Mouse (Mus musculus) stomach, postnatal 0 days (tissue): ENCODE data around the gene Pus10. TPM values are rescaled to one million over a fixed set of nuclear protein-coding genes. Genes with fewer than 3 reads are reported as not detected.

Experiments
- ATAC-seq: fragments of 200-750 bp; cut with Nextera tagmentation; 2 replicates; pipeline ENCODE4 v1.8.0; 2017; ENCODE audit not compliant: low FRiP score, low TSS enrichment
- DNase-seq: peaks from one replicate; pipeline ENCODE4 v3.0.0-alpha.2; 2016; ENCODE audit warnings: low spot score
- H3K27ac ChIP-seq: fragments of 300-500 bp; sonication (generic); replicated peaks from 2 replicates; pipeline ENCODE4 v1.5.1; 2014; ENCODE audit warnings: mild to moderate bottlenecking, control low read depth
- H3K27me3 ChIP-seq: fragments of 300-500 bp; sonication (generic); 2 replicates; pipeline ENCODE4 v1.6.1; 2014; ENCODE audit warnings: low read length; ENCODE audit not compliant: control insufficient read depth, insufficient read depth
- H3K36me3 ChIP-seq: fragments of 300-500 bp; sonication (generic); 2 replicates; pipeline ENCODE4 v1.6.1; 2014; ENCODE audit warnings: low read length, mixed read lengths; ENCODE audit not compliant: control insufficient read depth, insufficient read depth
- H3K4me1 ChIP-seq: fragments of 300-500 bp; sonication (generic); replicated peaks from 2 replicates; pipeline ENCODE4 v1.6.1; 2014; ENCODE audit warnings: antibody characterized with exemption; ENCODE audit not compliant: control insufficient read depth, insufficient read depth
- H3K4me2 ChIP-seq: fragments of 300-500 bp; sonication (generic); replicated peaks from 2 replicates; pipeline ENCODE4 v1.6.1; 2014; ENCODE audit warnings: low read depth, mild to moderate bottlenecking, control low read depth, moderate library complexity
- H3K4me3 ChIP-seq: fragments of 300-500 bp; sonication (generic); 2 replicates; pipeline ENCODE4 v1.5.1; 2014; ENCODE audit warnings: low read depth, low read length, control low read depth
- H3K9ac ChIP-seq: fragments of 300-500 bp; sonication (generic); 2 replicates; pipeline ENCODE4 v1.6.1; 2014; ENCODE audit warnings: mild to moderate bottlenecking, low read length, control low read depth, mixed read lengths
- H3K9me3 ChIP-seq: fragments of 300-500 bp; sonication (generic); 2 replicates; pipeline ENCODE4 v1.6.1; 2016; ENCODE audit warnings: low read length; ENCODE audit not compliant: control insufficient read depth
- CTCF ChIP-seq: IDR thresholded peaks from 2 replicates; pipeline ENCODE4 v1.5.1; 2016; ENCODE audit warnings: antibody characterized with exemption, low read depth, mild to moderate bottlenecking, moderate library complexity
- EP300 ChIP-seq: optimal IDR thresholded peaks from 2 replicates; pipeline ENCODE3; 2016; ENCODE audit warnings: antibody characterized with exemption
- WGBS: fragments of 180-500 bp; shearing (Covaris S2); extraction: QIAGEN DNeasy Blood & Tissue Kit; methylation state at CpG from one replicate; pipeline ENCODE4 v1.1.7; 2014; 5-methylcytosine and 5-hydroxymethylcytosine counted together
- polyA plus RNA-seq: library from polyadenylated mRNA; unstranded; fragments of >200 nt; fragmentation: Nextera tagmentation; extraction: Ambion mirVana; gene quantifications from 2 replicates; pipeline ENCODE4 v1.2.1, GENCODE M21; 2015

Gene Pus10
- polyA plus RNA-seq, 1 experiment from 2014 or later, result 11.1 TPM

GRCm38 (mm10) chr11:23666526-23666925 is 1.1 kb downstream of the Pus10 start:
- no peak for DNase-seq
- WGBS, result 5% methylated on average over 5 of the region's 5 CpGs
- H3K27ac ChIP-seq, result peak overlapping the region; percentile 99

GRCm38 (mm10) chr11:23667128-23667527 is 1.7 kb downstream of the Pus10 start:
- DNase-seq (no peak), ATAC-seq (no peak)
- Histone ChIP-seq H3K9me3 (no peaks in the 10 kb centered on the region), H3K4me3 (peak overlapping the region; percentile 79), H3K27ac (0 out of 2 replicates have a peak overlapping the region, but pooled peaks have one; percentile 24), H3K36me3 (no peaks in the 10 kb centered on the region), H3K4me1 (no peaks in the 10 kb centered on the region), H3K27me3 (no peaks in the 10 kb centered on the region), H3K9ac (no peak overlapping the region), H3K4me2 (peak overlapping the region; percentile 70)
- 7% methylated on average over 3 of the region's 3 CpGs for WGBS
- TF ChIP-seq EP300 (no peak), CTCF (no peak)

More at GRCm38 (mm10) chr11:23666526-23666925, 1.1 kb downstream of the Pus10 start:
- Histone ChIP-seq H3K4me2 (peak overlapping the region; percentile 70), H3K36me3 (no peaks in the 10 kb centered on the region), H3K9me3 (no peaks in the 10 kb centered on the region), H3K4me1 (no peaks in the 10 kb centered on the region), H3K27me3 (no peaks in the 10 kb centered on the region), H3K4me3 (peak overlapping the region; percentile 79), H3K9ac (peak overlapping the region; percentile 87)
- no peak for ATAC-seq
- no peak for TF ChIP-seq EP300
- TF ChIP-seq CTCF, result no peak

- DNase-seq, result no peak
- H3K4me3 ChIP-seq, result no peak overlapping the region
These were observed 6.8 kb downstream of the Pus10 start for GRCm38 (mm10) chr11:23672256-23672749.

DNA sequence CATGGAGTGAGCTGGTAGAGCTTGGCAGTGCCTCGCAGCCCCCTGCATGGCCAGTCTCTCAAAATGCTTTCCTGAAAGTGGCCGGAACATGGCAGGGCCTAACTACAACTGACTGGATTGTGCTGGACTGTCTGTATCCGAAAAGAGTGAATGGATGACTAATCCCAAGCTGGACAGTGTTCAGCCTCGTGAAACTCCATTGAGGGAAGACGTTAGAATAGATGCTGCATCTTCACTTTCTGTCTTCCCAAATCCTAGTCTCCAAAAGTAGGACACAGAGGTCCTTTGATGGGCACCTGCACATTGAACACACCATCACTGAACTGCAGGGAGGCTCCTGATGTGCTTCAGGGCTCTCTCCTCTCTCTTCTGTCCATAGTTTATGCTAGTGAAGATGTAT is 10.6 kb downstream of the Pus10 start:
- no peaks in the 10 kb centered on the region for H3K9me3 ChIP-seq
- H3K27me3 ChIP-seq, result no peaks in the 10 kb centered on the region
- DNase-seq, result no peak
- TF ChIP-seq EP300, result no peak
- no peak for TF ChIP-seq CTCF
- H3K4me1 ChIP-seq, result no peaks in the 10 kb centered on the region
- peaks cover 8% of the 10 kb centered on the region for H3K36me3 ChIP-seq
- H3K27ac ChIP-seq, result no peak overlapping the region
- H3K4me3 ChIP-seq, result no peak overlapping the region
- no peak overlapping the region for H3K9ac ChIP-seq
- no peak overlapping the region for H3K4me2 ChIP-seq
- WGBS, result 80% methylated on average over 5 of the region's 5 CpGs
- ATAC-seq, result no peak

More at GRCm38 (mm10) chr11:23672256-23672749, 6.8 kb downstream of the Pus10 start:
- no peaks in the 10 kb centered on the region for H3K9me3 ChIP-seq
- WGBS, result 61% methylated on average over 4 of the region's 4 CpGs
- no peak overlapping the region for H3K9ac ChIP-seq
- TF ChIP-seq CTCF (no peak), EP300 (no peak)
- peaks cover 8% of the 10 kb centered on the region for H3K36me3 ChIP-seq
- H3K27ac ChIP-seq, result no peak overlapping the region
- no peaks in the 10 kb centered on the region for H3K4me1 ChIP-seq
- H3K27me3 ChIP-seq, result no peaks in the 10 kb centered on the region
- ATAC-seq, result no peak
- H3K4me2 ChIP-seq, result no peak overlapping the region

DNA sequence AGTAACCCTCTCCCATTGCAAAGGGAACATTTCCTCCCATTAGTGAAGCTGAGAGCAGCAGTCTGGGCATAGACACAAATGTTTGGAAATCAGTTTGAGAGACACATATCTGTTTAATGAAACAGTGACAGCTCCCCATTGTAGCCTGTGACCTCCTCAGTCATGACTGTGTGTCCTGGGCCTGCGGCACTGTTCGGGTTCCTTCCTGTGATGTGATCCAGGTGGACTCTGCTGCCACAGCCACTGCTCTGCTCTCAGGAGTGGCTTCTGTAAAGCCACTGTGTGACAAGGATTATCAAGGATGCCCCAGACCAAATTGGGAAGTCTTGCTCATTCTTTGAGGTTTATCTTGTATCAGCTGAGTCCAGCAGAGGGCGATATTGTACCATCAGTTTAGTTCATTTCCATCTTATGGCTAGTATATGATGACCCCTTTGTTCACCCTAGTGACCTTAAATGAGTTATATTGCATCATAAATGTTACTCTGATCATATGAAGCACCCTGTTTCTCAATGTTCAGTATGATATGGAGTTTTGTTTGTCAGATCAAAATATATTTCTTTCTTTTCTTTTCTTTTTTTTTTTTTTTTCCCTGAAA is 13.7 kb downstream of the Pus10 start:
- Histone ChIP-seq H3K9me3 (no peaks in the 10 kb centered on the region), H3K9ac (no peak overlapping the region), H3K27me3 (no peaks in the 10 kb centered on the region), H3K36me3 (peaks cover 3% of the 10 kb centered on the region), H3K4me2 (no peak overlapping the region), H3K4me3 (no peak overlapping the region), H3K4me1 (no peaks in the 10 kb centered on the region), H3K27ac (no peak overlapping the region)
- peak; percentile 51 for DNase-seq
- WGBS, result 33% methylated on average over 3 of the region's 3 CpGs
- ATAC-seq, result peak; percentile 24; the same call in 1 of the 2 replicates
- TF ChIP-seq EP300, result no peak
- TF ChIP-seq CTCF, result peak; percentile 92

GRCm38 (mm10) chr11:23680435-23680950 is 15.0 kb downstream of the Pus10 start:
- Histone ChIP-seq H3K4me3 (no peak overlapping the region), H3K36me3 (peaks cover 3% of the 10 kb centered on the region; the same call in 1 of the 2 replicates), H3K9me3 (no peaks in the 10 kb centered on the region), H3K27ac (no peak overlapping the region), H3K4me2 (no peak overlapping the region), H3K4me1 (no peaks in the 10 kb centered on the region), H3K27me3 (no peaks in the 10 kb centered on the region), H3K9ac (no peak overlapping the region)
- DNase-seq (no peak), ATAC-seq (no peak)
- 89% methylated on average over 6 of the region's 6 CpGs for WGBS
- TF ChIP-seq CTCF (no peak), EP300 (no peak)
